Mouse (Mus musculus) liver, postnatal 0 days (tissue): ENCODE results near the gene Pkm.

Experiments used
- CTCF ChIP-seq: sonication (generic); IDR thresholded peaks from 2 replicates; pipeline ENCODE4 v1.5.1; 2016; ENCODE audit warnings: antibody characterized with exemption, low read depth
- EP300 ChIP-seq: IDR thresholded peaks from 2 replicates; pipeline ENCODE4 v1.6.1; 2016; ENCODE audit warnings: antibody characterized with exemption, low read depth, mild to moderate bottlenecking

DNA sequence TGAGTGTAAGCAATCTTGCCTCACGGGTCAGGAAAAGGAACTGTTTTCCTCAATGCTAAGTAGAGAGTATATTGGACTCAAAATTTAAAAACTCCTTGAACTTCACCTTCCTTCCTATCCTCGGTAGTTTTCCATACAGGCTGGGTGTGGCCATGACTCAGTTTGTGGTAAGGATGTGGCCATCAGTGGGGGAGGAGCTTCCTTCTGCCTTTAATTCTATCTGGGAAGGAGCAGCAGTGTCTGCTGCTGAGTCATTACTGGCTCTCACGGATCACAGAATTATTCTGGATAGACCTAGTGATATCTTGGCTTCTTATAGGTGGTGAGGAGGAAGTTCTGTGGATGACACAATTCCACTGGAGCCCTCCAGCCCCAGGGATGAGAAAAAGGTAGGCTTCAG, 2.8 kb upstream of the Pkm start:
- TF ChIP-seq CTCF (no peak), EP300 (0 out of 2 replicates have a peak, but pooled peaks have one; percentile 15)
